Mouse (Mus musculus): ENCODE data around the gene Pnma5.

Gene Pnma5

DNA sequence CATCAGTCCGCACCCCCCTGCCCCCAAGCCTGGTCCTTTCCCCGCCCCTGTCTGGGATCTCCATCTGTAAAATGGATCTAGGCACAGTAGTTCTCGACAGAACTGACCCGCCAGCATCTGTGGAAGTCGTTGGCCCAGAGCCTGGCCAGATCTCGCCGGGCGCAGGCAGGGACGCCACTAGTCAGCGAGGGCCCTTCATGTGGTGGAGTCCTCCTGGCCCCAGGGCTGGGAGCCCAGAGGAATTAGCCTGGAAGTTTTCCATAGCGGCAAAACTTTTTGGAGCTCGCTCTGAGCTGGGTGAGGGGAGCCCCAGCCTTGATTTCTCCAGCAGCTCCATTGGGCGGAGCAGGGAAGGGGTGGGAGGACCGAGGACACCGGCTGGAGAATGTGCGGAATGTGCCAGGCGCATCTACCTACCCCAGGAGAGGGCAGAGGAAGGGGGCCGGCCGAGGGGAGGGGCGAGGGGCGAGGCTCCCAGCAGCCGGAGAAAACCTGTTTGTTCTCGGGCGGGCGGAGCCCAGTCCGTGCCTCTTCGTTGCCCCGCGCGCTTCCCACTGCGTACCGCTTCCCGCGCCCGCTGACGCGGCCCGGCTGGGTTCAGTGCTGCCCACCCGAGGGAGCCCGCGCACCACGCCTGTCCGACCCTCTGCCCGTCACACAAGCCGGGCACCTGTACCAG lies 49.9 kb downstream of the Pnma5 start, which contains the start of gene Zfp185:
TSS of gene Zfp185 (plus strand) at position 499 of the 679 bp plus-strand sequence.
- DNase-seq (ENCODE audit: extremely low spot score, low spot score): peak; percentile 47

GRCm38 (mm10) chrX:72985607-72986006 lies 51.3 kb downstream of the Pnma5 start:
- DNase-seq (ENCODE audit: extremely low spot score, low spot score): no peak
